Mouse (Mus musculus): ENCODE measurements around the gene Rab19.

- TF ChIP-seq CTCF (IDR thresholded peaks at IDR 0.05 in 2 of 3, conservative IDR thresholded peaks at IDR 0.05 in 1 of 3; ENCODE audit: control insufficient read depth in 1 of 3, insufficient read depth in 1 of 3, low read depth in 2 of 3, low read length in 3 of 3, poor library complexity in 1 of 3, severe bottlenecking in 1 of 3) (no peak), TAL1 (IDR thresholded peaks at IDR 0.05; ENCODE audit: low read length) (no peak), BHLHE40 (IDR thresholded peaks at IDR 0.05; ENCODE audit: borderline replicate concordance, low read depth, low read length) (no peak), HCFC1 (IDR thresholded peaks at IDR 0.05; ENCODE audit: low read depth, low read length) (no peak), POLR2A (IDR thresholded peaks at IDR 0.05; ENCODE audit: control insufficient read depth in 1 of 2, insufficient read depth in 1 of 2, low read depth in 1 of 2, low read length in 2 of 2, poor library complexity in 1 of 2) (no peak), EP300 (IDR thresholded peaks at IDR 0.05; ENCODE audit: low read depth in 1 of 2, low read length in 2 of 2) (no peak), RCOR1 (IDR thresholded peaks at IDR 0.05; ENCODE audit: low read depth, low read length) (no peak)
These were observed 18.3 kb upstream of the Rab19 start for GRCm38 (mm10) chr6:39362684-39363083.

Data from MEL (cell line).